Mouse (Mus musculus): ENCODE data around the gene Slc25a45. TPM values are rescaled to one million over a fixed set of nuclear protein-coding genes. Genes with fewer than 3 reads are reported as not detected.
"Not testable (repeated sequence)": the region's sequence is repeated elsewhere in the genome, so short reads cannot be mapped to it uniquely, and the experiment has no call there.

Gene Slc25a45
- polyA plus RNA-seq, 1 experiment from 2014 or later: 11.4 TPM

- DNase-seq (ENCODE audit: low spot score): no peak
These were observed 26.1 kb upstream of the Slc25a45 start for GRCm38 (mm10) chr19:5851481-5851971.

GRCm38 (mm10) chr19:5852035-5852722 lies 25.4 kb upstream of the Slc25a45 start:
- no peak for DNase-seq (ENCODE audit: low spot score)

- DNase-seq (ENCODE audit: low spot score): no peak
These were observed 21.0 kb upstream of the Slc25a45 start for GRCm38 (mm10) chr19:5856604-5857003.

- DNase-seq (ENCODE audit: low spot score): no peak
These were observed 15.1 kb upstream of the Slc25a45 start for GRCm38 (mm10) chr19:5862335-5863085.

GRCm38 (mm10) chr19:5863776-5864175 lies 13.8 kb upstream of the Slc25a45 start:
- DNase-seq (ENCODE audit: low spot score): no peak

GRCm38 (mm10) chr19:5864710-5865398 lies 12.8 kb upstream of the Slc25a45 start:
- no peak for DNase-seq (ENCODE audit: low spot score)

GRCm38 (mm10) chr19:5868096-5868495 lies 9.5 kb upstream of the Slc25a45 start:
- no peak for DNase-seq (ENCODE audit: low spot score)

- peak; percentile 59 for DNase-seq (ENCODE audit: low spot score)
These were observed 6.3 kb upstream of the Slc25a45 start for GRCm38 (mm10) chr19:5871273-5871672.

- DNase-seq (ENCODE audit: low spot score): no peak
These were observed 5.9 kb upstream of the Slc25a45 start for GRCm38 (mm10) chr19:5871683-5872082.

- DNase-seq (ENCODE audit: low spot score): peak; percentile 28
These were observed 5.1 kb upstream of the Slc25a45 start for GRCm38 (mm10) chr19:5872528-5872927.

GRCm38 (mm10) chr19:5872931-5873556 lies 4.6 kb upstream of the Slc25a45 start:
- peak; percentile 39 for DNase-seq (ENCODE audit: low spot score)

- no peak for DNase-seq (ENCODE audit: low spot score)
These were observed 3.1 kb upstream of the Slc25a45 start for GRCm38 (mm10) chr19:5874391-5874968.

GRCm38 (mm10) chr19:5874969-5875480 lies 2.6 kb upstream of the Slc25a45 start, which contains the start of gene Frmd8:
Frmd8 (minus strand) TSS chr19:5875274.
- DNase-seq (ENCODE audit: low spot score): peak; percentile 94

GRCm38 (mm10) chr19:5878362-5878722 lies 734 bp downstream of the Slc25a45 start:
- no peak for DNase-seq (ENCODE audit: low spot score)

GRCm38 (mm10) chr19:5878916-5879315 lies 1.3 kb downstream of the Slc25a45 start:
- no peak for DNase-seq (ENCODE audit: low spot score)

- DNase-seq (ENCODE audit: low spot score): no peak
These were observed 2.1 kb downstream of the Slc25a45 start for GRCm38 (mm10) chr19:5879735-5880134.

- no peak for DNase-seq (ENCODE audit: low spot score)
These were observed 3.5 kb downstream of the Slc25a45 start for GRCm38 (mm10) chr19:5881155-5881554.

GRCm38 (mm10) chr19:5882079-5882478 lies 4.5 kb downstream of the Slc25a45 start:
- not testable (repeated sequence) for DNase-seq (ENCODE audit: low spot score)

- no peak for DNase-seq (ENCODE audit: low spot score)
These were observed 6.3 kb downstream of the Slc25a45 start for GRCm38 (mm10) chr19:5883935-5884334.

GRCm38 (mm10) chr19:5885838-5886237 lies 8.2 kb downstream of the Slc25a45 start:
- peak; percentile 41 for DNase-seq (ENCODE audit: low spot score)
